Mouse (Mus musculus): ENCODE results near the gene Ptgir.

Gene Ptgir

GRCm38 (mm10) chr7:16906281-16906680 is at the start of gene Ptgir:
Gene Ptgir, plus strand, starts transcription at chr7:16906490.
- DNase-seq (ENCODE audit: low spot score), result no peak

GRCm38 (mm10) chr7:16858336-16858735 is 48.0 kb upstream of the Ptgir start:
- peak; percentile 65 for DNase-seq (ENCODE audit: low spot score)

GRCm38 (mm10) chr7:16859902-16860651 is 46.2 kb upstream of the Ptgir start:
- DNase-seq (ENCODE audit: low spot score), result peak; percentile 81

- no peak for DNase-seq (ENCODE audit: low spot score)
Measured at GRCm38 (mm10) chr7:16867488-16867887, 38.8 kb upstream of the Ptgir start.

GRCm38 (mm10) chr7:16869497-16869896 is 36.8 kb upstream of the Ptgir start:
- peak; percentile 90 for DNase-seq (ENCODE audit: low spot score)

GRCm38 (mm10) chr7:16871600-16871999 is 34.7 kb upstream of the Ptgir start:
- DNase-seq (ENCODE audit: low spot score), result no peak

GRCm38 (mm10) chr7:16872478-16872877 is 33.8 kb upstream of the Ptgir start:
- DNase-seq (ENCODE audit: low spot score), result no peak

- DNase-seq (ENCODE audit: low spot score), result no peak
Measured at GRCm38 (mm10) chr7:16873392-16873791, 32.9 kb upstream of the Ptgir start.

GRCm38 (mm10) chr7:16874190-16874589 is 32.1 kb upstream of the Ptgir start:
- peak; percentile 89 for DNase-seq (ENCODE audit: low spot score)

GRCm38 (mm10) chr7:16874756-16875309 is 31.5 kb upstream of the Ptgir start:
- DNase-seq (ENCODE audit: low spot score), result peak; percentile 100

GRCm38 (mm10) chr7:16875310-16875325 is 31.2 kb upstream of the Ptgir start, which contains the start of gene Dact3:
Gene Dact3, plus strand, starts transcription at chr7:16875317.
- DNase-seq (ENCODE audit: low spot score), result no peak

- peak; percentile 49 for DNase-seq (ENCODE audit: low spot score)
Measured at GRCm38 (mm10) chr7:16875326-16875725, 31.0 kb upstream of the Ptgir start.

GRCm38 (mm10) chr7:16876006-16876405 is 30.3 kb upstream of the Ptgir start:
- no peak for DNase-seq (ENCODE audit: low spot score)

GRCm38 (mm10) chr7:16876608-16877007 is 29.7 kb upstream of the Ptgir start:
- peak; percentile 89 for DNase-seq (ENCODE audit: low spot score)

- DNase-seq (ENCODE audit: low spot score), result no peak
Measured at GRCm38 (mm10) chr7:16877717-16878116, 28.6 kb upstream of the Ptgir start.

GRCm38 (mm10) chr7:16879796-16880547 is 26.3 kb upstream of the Ptgir start:
- peak; percentile 92 for DNase-seq (ENCODE audit: low spot score)

- DNase-seq (ENCODE audit: low spot score), result no peak
Measured at GRCm38 (mm10) chr7:16880615-16881014, 25.7 kb upstream of the Ptgir start.

- no peak for DNase-seq (ENCODE audit: low spot score)
Measured at GRCm38 (mm10) chr7:16883162-16883561, 23.1 kb upstream of the Ptgir start.

GRCm38 (mm10) chr7:16884334-16884733 is 22.0 kb upstream of the Ptgir start:
- DNase-seq (ENCODE audit: low spot score), result no peak

GRCm38 (mm10) chr7:16885271-16885776 is 21.0 kb upstream of the Ptgir start:
- DNase-seq (ENCODE audit: low spot score), result no peak

GRCm38 (mm10) chr7:16885905-16886304 is 20.4 kb upstream of the Ptgir start:
- DNase-seq (ENCODE audit: low spot score), result no peak

- no peak for DNase-seq (ENCODE audit: low spot score)
Measured at GRCm38 (mm10) chr7:16890536-16890935, 15.8 kb upstream of the Ptgir start.

GRCm38 (mm10) chr7:16890944-16891343 is 15.3 kb upstream of the Ptgir start:
- DNase-seq (ENCODE audit: low spot score), result peak; percentile 89
